Mouse (Mus musculus) small intestine, adult 2 months (tissue): ENCODE measurements at regions not wholly inside any gene's neighbourhood (a gene's known extent, or its start where the extent isn't known, plus 50 kb on each side); places are given as distances from the start of the nearest gene placed in this dataset.

Source experiments
- CTCF ChIP-seq: fragments of 200-500 bp; IDR thresholded peaks from 2 replicates; pipeline ENCODE4 v1.5.1; 2012; ENCODE audit warnings: low read depth, mild to moderate bottlenecking, control low read depth, inconsistent platforms, low read length, moderate library complexity, mixed read lengths; ENCODE audit not compliant: insufficient replicate concordance, insufficient read length; ENCODE audit errors: extremely low read depth
- POLR2A ChIP-seq: fragments of 200-500 bp; IDR thresholded peaks from 2 replicates; pipeline ENCODE4 v1.6.1; 2012; ENCODE audit warnings: low read depth, mild to moderate bottlenecking, control low read depth, inconsistent platforms, low read length, moderate library complexity

DNA sequence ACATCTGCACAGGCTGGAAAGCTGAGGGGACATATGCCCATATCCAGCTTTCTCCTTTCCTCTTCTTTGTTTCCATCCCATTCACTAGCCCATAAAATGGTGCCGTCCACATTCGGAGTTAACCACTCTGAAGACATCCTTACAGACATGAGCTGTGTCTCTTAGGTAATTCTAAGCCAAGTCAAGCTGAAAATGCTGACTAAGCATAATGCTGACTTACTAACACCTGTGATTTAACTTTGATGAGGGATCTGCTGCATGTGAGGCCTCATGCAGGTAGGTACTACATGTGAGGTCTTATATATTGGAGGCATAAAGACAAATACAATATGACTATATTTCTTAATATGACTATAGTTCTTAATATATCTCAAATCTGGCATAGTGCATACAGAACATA lies 197.1 kb upstream of the Far2 start:
- TF ChIP-seq CTCF (no peak), POLR2A (no peak)
